Mouse (Mus musculus) E14TG2a.4 (cell line): ENCODE measurements around the gene Med13l.
A peak's percentile ranks its signal among the peaks of the same experiment; 100 is the strongest.

Experiments used
- H3K27me3 ChIP-seq: 2 replicates; pipeline ENCODE4 v1.6.1; 2014; ENCODE audit warnings: low read length, control low read depth; ENCODE audit not compliant: insufficient read depth
- H3K36me3 ChIP-seq: 2 replicates; pipeline ENCODE4 v1.6.1; 2014; ENCODE audit warnings: low read length, control low read depth; ENCODE audit not compliant: insufficient read depth
- H3K4me1 ChIP-seq: replicated peaks from 2 replicates; pipeline ENCODE4 v1.6.1; 2014; ENCODE audit warnings: low read depth, low read length, control low read depth
- H3K4me3 ChIP-seq: replicated peaks from 2 replicates; pipeline ENCODE4 v1.5.1; 2014; ENCODE audit warnings: mild to moderate bottlenecking, low read length
- H3K9me3 ChIP-seq: 2 replicates; pipeline ENCODE4 v1.6.1; 2014; ENCODE audit warnings: low read length, control low read depth
- CTCF ChIP-seq: conservative IDR thresholded peaks from 2 replicates; pipeline ENCODE4 v1.5.1; 2014; ENCODE audit warnings: low read length
- NANOG ChIP-seq: IDR thresholded peaks from 2 replicates; pipeline ENCODE4 v1.6.1; 2014; ENCODE audit warnings: borderline replicate concordance, low read length, mixed read lengths
- POU5F1 ChIP-seq: IDR thresholded peaks from 2 replicates; pipeline ENCODE4 v1.6.1; 2014; ENCODE audit warnings: low read length, borderline replicate concordance

Gene Med13l

GRCm38 (mm10) chr5:118590868-118591267 lies 30.4 kb downstream of the Med13l start:
- Histone ChIP-seq H3K9me3 (no peaks in the 10 kb centered on the region), H3K27me3 (no peaks in the 10 kb centered on the region), H3K4me3 (0 out of 2 replicates have a peak overlapping the region, but pooled peaks have one; percentile 1), H3K36me3 (peaks cover 21% of the 10 kb centered on the region), H3K4me1 (peaks cover 91% of the 10 kb centered on the region)
- no peak for TF ChIP-seq NANOG

- TF ChIP-seq POU5F1 (no peak), CTCF (no peak), NANOG (no peak)
- no peaks in the 10 kb centered on the region for H3K27me3 ChIP-seq
- peaks cover 26% of the 10 kb centered on the region for H3K36me3 ChIP-seq
- H3K4me1 ChIP-seq: peaks cover 92% of the 10 kb centered on the region
- no peaks in the 10 kb centered on the region for H3K9me3 ChIP-seq
- H3K4me3 ChIP-seq: peak overlapping the region; percentile 11; the same call in 1 of the 2 replicates
Measured at GRCm38 (mm10) chr5:118591826-118592499, 31.5 kb downstream of the Med13l start.

- TF ChIP-seq CTCF (peak; percentile 85), NANOG (no peak), POU5F1 (no peak)
- H3K27me3 ChIP-seq: no peaks in the 10 kb centered on the region
- peaks cover 32% of the 10 kb centered on the region for H3K36me3 ChIP-seq
- no peak overlapping the region for H3K4me3 ChIP-seq
- peaks cover 84% of the 10 kb centered on the region for H3K4me1 ChIP-seq
- no peaks in the 10 kb centered on the region for H3K9me3 ChIP-seq
Measured at GRCm38 (mm10) chr5:118594470-118595236, 34.2 kb downstream of the Med13l start.

- Histone ChIP-seq H3K4me1 (peaks cover 85% of the 10 kb centered on the region), H3K9me3 (no peaks in the 10 kb centered on the region), H3K36me3 (peaks cover 41% of the 10 kb centered on the region), H3K27me3 (no peaks in the 10 kb centered on the region), H3K4me3 (no peak overlapping the region)
- TF ChIP-seq NANOG (no peak), CTCF (no peak), POU5F1 (no peak)
Measured at GRCm38 (mm10) chr5:118595901-118596300, 35.4 kb downstream of the Med13l start.

GRCm38 (mm10) chr5:118596452-118597092 lies 36.1 kb downstream of the Med13l start:
- TF ChIP-seq POU5F1: no peak
- TF ChIP-seq CTCF: no peak
- no peak for TF ChIP-seq NANOG
- Histone ChIP-seq H3K4me3 (no peak overlapping the region), H3K4me1 (peaks cover 85% of the 10 kb centered on the region), H3K36me3 (peaks cover 44% of the 10 kb centered on the region), H3K27me3 (no peaks in the 10 kb centered on the region), H3K9me3 (no peaks in the 10 kb centered on the region)

- Histone ChIP-seq H3K4me1 (peaks cover 83% of the 10 kb centered on the region), H3K36me3 (peaks cover 43% of the 10 kb centered on the region), H3K9me3 (no peaks in the 10 kb centered on the region), H3K27me3 (no peaks in the 10 kb centered on the region), H3K4me3 (no peak overlapping the region)
- TF ChIP-seq CTCF (no peak), POU5F1 (no peak), NANOG (no peak)
Measured at GRCm38 (mm10) chr5:118598601-118599000, 38.1 kb downstream of the Med13l start.

- H3K27me3 ChIP-seq: no peaks in the 10 kb centered on the region
- no peak overlapping the region for H3K4me3 ChIP-seq
- peaks cover 27% of the 10 kb centered on the region for H3K36me3 ChIP-seq
- no peak for TF ChIP-seq CTCF
- no peaks in the 10 kb centered on the region for H3K9me3 ChIP-seq
- peaks cover 82% of the 10 kb centered on the region for H3K4me1 ChIP-seq
Measured at GRCm38 (mm10) chr5:118601452-118601851, 41.0 kb downstream of the Med13l start.

GRCm38 (mm10) chr5:118602706-118603105 lies 42.2 kb downstream of the Med13l start:
- Histone ChIP-seq H3K9me3 (no peaks in the 10 kb centered on the region), H3K27me3 (no peaks in the 10 kb centered on the region), H3K36me3 (peaks cover 17% of the 10 kb centered on the region; the same call in 1 of the 2 replicates), H3K4me3 (no peak overlapping the region), H3K4me1 (peaks cover 85% of the 10 kb centered on the region)
- TF ChIP-seq NANOG (no peak), CTCF (no peak), POU5F1 (no peak)
